Mouse (Mus musculus): Measurements from ENCODE around the gene Plpp3.
"Not testable (repeated sequence)": the region's sequence is repeated elsewhere in the genome, so short reads cannot be mapped to it uniquely, and the experiment has no call there.

The Plpp3 gene

DNA sequence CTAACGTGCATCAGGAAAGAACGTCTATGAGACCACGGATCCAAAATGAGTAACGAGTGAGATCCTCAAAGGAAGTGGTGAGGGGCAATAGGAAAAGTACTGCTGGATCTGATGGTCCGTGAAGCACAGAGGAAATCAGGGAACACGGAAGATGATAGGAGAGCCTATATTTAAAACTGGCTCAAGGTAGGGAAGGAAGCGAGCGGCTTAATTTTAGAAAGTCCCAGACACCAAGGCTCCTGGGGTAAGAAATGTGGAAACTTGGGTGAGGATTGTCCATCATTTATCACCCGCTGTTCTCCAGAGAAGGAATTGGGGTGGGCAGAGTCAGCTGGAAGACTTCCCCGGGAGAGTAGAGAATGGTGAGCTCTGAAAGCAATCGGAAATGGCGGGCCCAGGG lies 105.2 kb downstream of the Plpp3 start:
- DNase-seq = peak; percentile 91

DNA sequence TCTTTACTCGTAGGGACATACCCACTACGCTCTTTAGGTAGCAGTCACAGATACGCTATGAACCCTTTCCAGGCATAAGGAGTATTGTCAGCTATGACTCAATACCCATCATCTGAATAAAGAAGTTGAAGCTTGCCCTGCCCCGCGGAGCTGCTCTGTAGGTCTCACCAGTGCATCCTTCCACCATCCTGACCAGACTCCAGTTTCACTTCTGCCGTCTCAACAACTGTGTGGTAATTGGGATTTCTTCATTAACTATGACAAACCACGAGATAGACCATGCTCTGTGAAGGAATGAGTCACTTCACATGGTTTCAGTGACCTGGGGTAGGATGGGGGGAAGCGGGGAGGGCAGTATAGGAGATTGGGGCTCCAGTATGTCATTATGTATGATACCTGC lies 106.5 kb downstream of the Plpp3 start:
- DNase-seq = no peak

DNA sequence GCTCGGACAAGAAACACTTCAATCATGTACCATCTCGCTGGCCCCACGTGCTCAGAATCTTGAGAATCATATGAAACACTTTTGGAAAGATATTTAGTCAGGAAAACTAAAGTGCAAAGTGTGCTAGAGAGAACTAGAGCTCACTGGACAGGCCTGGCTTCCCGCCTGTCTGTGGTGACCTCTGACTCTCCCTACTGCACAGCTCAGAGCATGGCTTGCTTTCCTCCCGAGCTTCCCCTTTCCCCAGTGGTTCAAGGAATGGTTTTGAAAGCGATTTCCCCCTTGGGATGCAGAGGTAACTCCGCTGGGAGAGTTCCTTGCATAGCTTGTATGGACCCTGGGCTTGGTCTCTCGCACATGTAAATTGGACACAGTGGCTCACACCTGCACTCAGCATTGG lies 107.9 kb downstream of the Plpp3 start:
- no peak for DNase-seq

DNA sequence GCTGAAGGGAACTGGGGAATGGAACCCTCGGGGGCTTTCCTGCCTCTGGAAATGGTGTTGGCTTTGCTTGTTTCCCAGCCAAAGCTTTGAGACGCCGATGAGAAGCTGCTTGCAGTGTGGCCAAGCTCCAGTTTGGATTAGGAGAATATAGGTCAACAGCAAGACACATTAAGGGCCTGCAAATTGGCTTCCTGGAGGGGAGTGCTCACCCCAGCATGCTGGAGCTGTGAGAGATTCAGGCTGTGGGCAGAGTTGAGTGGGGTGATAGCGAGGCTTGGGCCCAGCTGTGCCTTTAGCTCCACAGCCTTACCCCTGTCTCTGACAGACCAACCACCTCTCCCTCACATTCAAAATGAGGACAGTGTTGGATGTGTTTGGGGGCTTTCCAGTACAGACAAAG lies 108.5 kb downstream of the Plpp3 start:
- peak; percentile 93 for DNase-seq

DNA sequence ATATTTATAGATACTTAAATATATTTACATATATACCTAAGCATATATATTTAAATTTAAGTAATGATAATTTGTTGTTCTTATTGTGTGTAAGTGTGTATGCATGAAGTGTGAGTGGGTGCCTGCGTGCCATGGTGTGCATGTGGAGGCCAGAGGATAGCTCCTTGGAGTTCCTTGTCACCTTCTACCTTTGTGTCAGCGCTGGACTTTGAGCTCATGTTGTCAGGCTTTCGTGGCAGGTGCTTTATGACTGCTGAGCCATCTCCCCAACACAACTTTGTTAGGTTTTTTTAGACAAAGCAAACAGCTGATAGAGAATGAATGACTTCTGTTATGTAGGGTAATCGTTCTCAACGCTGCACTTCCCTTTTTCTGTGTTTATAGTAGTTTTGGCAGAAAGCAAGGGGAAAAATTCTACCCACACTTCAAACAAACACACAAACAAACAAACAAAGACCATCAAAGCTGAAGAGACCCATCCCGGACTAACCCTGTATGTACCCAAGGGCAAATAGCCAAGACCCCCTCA lies 111.1 kb downstream of the Plpp3 start:
- no peak for DNase-seq

DNA sequence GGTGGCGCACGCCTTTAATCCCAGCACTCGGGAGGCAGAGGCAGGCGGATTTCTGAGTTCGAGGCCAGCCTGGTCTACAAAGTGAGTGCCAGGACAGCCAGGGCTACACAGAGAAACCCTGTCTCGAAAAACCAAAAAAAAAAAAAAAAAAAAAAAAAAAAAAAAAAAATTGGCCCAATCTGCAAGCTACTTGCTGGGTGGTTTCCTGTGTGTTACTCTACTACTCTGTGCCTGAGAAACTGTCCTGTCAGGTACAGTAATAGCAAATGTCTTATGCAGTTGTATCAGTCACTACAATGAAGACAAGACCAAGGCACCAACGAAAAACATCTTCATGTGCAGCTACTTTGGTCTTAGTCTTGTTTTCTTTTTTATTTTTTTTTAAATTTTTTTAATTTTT lies 112.3 kb downstream of the Plpp3 start:
- not testable (repeated sequence) for DNase-seq

DNA sequence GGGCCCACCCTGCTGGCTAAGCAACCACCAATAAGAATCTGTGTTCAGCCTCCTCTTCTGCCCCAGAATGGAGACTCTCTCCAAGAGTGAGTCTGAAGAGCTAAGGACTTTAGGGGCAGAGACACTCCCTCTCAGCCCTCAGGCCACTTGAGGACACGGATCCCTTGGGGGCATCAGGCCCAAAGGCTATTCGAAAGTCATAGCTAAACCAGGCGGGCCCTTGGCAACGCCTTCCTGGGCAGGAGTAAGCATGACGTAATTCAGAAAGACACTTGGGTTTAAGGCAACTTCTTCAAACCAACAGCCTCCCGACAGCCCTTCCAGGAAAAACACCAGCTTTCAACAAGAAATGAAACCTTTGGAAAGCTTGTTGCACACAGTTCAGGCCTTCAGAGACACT lies 114.0 kb downstream of the Plpp3 start:
- peak; percentile 98 for DNase-seq

DNA sequence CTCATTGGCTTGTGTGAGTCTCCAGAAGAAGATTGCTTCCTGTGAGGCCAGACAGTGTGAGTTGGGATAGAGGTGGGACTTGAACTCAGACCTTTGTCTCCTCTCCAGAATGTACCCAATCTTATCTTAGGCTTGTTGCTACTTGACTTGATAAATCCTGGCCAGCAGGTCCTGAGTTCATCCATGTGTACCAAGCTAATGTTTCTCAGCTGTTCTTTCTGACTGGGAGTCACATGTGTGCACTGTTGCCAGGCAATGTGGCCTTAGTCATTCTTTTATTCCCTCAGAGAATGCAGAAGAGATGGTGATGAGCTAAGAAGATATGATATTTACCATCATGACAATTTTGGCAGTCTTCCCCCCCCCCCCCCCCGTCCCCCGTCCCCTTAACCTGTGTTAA lies 115.9 kb downstream of the Plpp3 start:
- peak; percentile 94 for DNase-seq

DNA sequence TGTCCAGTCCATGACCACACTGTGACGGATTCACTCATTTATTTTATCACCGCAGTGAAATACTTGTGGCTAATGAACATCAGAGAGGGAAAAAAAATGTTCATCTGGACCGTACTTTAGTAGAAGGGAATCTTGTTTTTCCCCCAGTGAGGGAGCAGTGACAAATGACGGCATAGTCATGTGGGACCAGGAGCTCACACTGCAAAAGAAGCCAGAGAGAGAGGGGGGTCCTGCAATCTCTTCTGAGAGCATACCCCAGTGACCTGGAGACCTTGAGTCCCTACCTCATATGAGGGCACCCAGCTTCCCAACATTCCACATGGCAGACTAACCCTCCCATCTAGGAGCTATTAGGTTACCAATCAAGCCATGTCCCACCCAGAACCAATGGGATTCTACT lies 116.3 kb downstream of the Plpp3 start:
- DNase-seq = peak; percentile 91

DNA sequence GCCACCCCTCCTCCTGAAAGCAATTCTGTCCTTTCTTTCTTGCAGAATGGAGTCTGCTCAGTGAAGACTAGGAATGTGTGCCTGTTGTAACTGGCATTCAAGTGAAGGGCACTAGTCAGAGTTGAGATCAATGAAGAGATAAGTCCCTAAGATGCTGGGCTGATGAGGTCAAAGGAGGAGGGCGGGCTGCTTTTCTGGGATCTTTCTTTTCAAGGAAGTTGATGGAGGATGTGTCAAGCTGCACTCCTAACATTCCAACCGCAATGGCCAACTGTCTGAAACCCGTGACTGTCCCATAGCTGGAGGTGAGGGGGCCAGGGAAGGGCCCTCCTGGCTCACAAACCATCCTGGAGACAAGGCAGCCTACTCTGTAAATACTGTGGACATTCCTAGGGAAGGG lies 118.5 kb downstream of the Plpp3 start:
- DNase-seq = no peak

DNA sequence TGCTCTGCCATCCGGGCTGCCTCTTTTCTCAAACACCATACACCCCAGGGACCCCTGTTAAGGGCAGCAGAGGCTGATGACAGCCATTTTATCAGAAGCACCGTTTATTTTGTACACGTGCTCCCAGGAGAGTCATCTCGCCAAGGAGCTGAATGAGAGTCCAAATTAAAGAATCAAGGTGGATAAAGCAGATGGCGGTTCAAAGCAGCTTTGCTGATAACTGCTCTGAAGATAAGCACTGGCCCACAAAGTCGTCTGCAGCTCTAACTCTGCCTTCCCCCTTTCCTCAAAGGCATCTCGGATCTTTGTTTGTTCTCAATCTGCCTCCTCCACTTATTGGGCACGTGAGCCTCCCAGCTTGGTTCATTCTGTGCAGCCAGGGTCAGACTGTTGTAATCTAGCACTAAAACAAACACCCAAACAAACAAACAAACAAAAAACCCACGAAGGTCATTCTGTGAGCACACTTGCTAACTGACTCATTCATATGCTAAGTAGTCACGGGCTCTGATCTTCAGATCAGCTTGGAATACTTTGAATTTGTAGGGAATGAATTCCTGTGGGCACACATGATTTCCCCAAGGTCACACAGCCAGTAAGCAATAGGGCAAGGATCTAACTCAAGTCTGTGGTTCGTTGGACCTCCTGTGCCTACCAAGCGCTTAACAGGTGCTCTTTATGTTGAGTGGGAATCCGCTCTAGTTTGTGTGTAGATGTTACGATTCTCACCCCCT lies 119.1 kb downstream of the Plpp3 start:
- no peak for DNase-seq

DNA sequence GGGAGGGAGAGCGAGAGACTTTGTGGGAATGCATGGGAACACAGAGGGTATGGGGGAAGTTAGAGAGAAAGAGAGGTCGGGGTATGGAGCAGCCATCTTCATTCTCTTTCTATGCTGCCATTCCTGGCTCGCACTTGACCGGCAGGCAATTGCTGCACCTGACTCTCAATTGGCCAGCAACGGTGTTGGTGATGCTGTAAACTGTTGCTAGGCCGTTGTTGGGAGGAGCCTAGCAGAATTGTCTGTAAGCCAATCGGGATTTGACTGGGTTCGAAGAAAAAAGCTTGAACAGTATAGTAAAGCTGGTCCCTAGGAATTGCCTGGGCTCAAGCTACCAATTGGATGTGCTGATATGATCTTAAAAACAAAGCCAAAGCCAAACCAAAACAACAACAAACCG lies 121.0 kb downstream of the Plpp3 start:
- DNase-seq = no peak

DNA sequence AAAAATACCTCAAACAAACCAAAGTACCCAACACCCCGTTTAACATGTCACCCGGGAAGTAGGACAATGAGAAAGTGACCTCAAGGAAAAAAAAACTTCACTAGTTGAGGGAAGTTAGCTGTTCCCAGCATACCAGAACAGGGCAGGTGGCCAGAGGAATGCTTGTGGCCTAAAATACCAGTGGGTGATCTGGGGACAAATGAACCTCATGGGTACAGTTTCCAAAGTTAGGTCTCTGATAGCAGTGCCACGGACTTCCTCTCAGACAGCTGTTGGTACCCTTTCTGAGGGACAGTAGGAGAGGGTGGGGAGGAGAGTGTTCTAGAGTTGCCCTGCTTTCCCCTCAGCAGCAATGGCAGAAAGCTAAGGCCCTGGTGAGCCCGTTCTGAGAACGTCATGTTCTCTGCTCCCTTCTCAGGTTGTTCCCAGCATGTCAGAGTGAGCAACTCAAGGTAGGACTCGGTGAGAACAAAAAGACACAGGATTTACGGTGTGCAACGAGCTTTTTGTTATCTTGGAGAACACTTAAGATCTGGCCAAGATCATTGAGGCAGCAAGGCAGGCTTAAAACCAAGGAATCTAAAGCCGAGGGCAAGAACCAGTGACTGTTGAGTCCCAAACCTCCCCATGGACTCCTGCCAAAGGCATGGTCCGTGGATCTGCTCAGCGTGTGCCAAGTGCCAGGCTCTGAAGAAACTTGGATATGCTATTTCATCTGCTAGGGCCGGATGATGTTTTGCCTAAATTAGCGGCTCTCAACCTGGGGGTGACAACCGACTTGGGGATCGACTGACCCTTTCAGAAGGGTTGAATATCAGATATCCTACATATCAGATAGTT lies 121.6 kb downstream of the Plpp3 start:
- DNase-seq = peak; percentile 98

DNA sequence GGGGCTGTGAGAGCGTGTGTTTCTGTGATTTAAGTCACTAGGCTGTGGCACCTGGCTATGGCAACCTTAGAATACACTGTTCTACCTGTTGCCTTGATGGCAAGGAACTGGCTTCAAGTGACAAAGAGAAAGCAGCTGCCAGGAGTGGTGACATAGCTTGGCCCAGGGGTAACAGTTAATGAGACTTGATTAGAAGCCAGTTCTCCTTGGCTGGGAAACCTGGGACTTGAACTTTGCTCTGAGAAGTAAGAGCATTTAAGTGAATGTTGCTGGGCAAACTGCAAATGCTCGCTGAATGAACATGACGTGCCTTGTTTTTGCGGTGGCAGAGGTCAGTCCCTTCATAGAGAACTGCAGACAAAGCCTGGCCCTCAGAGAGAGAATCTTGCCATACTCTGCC lies 122.7 kb downstream of the Plpp3 start:
- DNase-seq = peak; percentile 92

DNA sequence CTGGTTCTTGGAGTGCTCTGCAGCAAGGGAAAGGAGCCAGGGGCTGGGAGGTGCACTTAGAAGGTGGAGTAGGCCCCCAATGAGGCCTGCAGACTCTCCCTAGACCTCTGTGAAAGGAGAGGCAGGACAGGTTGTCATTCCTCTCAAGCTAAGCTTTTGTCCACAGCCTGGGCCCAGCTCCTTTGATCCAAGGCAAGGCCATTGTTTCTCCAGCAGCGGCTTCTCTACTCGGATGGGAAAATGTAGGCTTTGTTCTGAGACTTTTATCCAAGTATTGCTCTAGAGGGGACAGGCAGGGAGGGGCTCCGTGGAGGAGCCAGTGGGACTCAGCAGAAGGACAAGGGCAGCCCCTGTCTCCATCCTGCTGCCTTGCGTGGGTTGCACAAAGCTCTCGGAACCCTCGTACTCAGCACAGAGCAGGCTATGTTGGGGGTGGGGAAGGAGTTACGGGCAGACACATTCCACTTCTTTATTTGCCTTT lies 124.6 kb downstream of the Plpp3 start:
- DNase-seq = no peak

Data from heart, adult 11 months (tissue).